Mouse (Mus musculus) kidney, postnatal 4 days (tissue): ENCODE results near the gene Frem1.

ENCODE experiments used
- DNase-seq, 2 experiments: peaks; one replicate each; pipeline ENCODE4 v3.0.0; 2021; ENCODE audit warnings: mixed read lengths in 2 of 2

Gene Frem1

GRCm38 (mm10) chr4:83051634-83052577, at the start of gene Frem1:
Gene Frem1, minus strand, starts transcription at chr4:83052339.
- DNase-seq = peak; percentile 83 to 90

DNA sequence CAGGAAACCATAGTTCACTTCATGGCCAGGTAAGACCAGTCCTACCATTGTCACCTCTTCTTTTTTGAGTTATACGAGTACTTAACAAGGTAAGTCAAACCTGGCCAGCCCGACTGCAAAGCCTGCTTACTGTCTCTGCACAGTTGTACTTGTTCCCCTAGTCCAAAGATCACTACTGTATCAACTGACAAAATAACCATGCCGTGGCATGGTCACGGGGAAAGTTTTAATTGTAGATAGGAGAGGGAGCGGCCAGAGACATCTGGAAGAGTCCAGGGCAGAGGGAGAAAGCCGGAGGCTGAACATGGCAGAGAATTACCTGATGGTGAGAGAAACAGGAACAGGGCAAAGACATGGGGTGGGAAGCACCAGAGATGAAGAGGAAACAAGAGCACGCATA, 46.9 kb upstream of the Frem1 start:
- no peak for DNase-seq

- DNase-seq = no peak
These were observed 41.8 kb upstream of the Frem1 start for GRCm38 (mm10) chr4:83093941-83094340.

- peak; percentile 30 to 32 for DNase-seq
These were observed 38.7 kb upstream of the Frem1 start for GRCm38 (mm10) chr4:83090691-83091448.

GRCm38 (mm10) chr4:83080364-83081174, 28.4 kb upstream of the Frem1 start:
- peak; percentile 45 to 68 for DNase-seq

DNA sequence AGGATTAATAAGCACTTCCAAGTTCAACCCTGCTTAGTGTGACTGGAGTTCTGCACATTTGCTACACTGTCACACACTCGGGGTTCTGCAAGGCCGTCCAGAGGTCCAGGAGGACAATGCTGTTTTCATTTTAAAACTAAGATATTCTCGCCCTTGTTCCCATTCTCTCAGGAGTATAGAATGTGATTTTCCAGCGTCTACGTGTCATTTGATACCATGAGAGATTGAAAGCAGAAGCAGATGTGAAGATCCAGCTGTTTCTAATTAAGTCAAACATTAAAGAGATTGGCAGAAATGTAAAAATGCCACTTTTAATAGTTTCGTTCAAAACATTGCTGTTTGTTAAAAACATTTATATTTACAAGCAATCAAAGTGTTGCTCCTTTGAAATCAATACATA, 12.1 kb upstream of the Frem1 start:
- DNase-seq = no peak

GRCm38 (mm10) chr4:83061564-83061963, 9.4 kb upstream of the Frem1 start:
- DNase-seq = no peak

DNA sequence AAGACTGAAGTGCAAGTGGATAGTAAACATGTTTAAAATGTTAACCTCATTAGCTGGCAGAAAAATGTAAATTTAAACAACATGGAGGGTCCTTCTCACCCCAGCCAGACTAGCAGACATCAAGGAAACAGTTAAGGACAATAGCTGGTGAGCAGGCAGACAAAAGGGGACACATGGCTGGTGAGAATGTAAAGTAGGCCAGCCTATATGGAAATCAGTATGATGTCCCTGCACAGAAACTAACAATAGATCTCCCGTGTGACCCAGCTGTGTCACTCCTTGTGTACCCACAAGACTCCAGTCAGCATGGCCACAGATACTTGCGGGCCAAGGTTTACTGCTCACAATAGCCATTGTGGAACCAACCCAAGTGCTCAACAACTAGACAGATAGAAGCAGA, 6.5 kb upstream of the Frem1 start:
- DNase-seq = no peak

GRCm38 (mm10) chr4:83058182-83058581, 6.0 kb upstream of the Frem1 start:
- no peak for DNase-seq

DNA sequence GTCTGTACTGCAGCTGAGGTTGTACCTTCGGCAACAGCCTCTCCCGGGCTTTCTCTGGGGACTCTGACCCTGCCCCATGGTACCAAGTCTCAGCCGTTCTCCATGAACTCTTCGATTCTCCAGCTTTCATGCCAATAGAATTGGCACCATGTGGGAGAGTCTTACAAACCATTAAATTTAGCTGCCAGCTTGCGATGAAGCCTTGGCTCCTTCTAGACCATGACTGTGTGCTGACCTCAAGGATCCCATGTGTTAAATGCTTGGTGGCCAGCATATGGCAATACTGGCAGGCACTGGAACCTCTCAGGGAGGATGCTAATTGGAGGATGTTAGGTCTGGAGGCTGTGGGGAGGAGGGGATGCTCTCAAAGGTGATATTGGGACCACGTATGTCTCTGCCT, 4.4 kb upstream of the Frem1 start:
- no peak for DNase-seq

DNA sequence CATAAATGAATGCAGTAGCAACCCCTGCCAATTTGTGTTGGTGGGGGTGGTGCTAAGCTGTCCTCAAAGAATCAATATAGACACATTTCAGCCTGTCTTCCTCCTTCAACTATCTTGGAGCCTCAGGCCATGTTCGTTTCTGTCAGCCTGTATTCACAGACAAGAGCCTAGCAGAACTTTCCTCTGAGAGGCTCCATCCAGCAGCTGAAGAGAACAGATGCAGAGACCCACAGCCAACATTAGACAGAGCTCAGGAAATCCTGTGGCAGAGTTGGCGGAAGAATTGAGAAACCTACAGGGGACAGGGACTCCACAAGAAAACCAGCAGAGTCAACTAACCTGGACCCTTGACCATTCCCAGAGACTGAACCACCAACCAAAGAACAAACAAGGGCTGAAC, 3.3 kb upstream of the Frem1 start:
- DNase-seq = no peak

DNA sequence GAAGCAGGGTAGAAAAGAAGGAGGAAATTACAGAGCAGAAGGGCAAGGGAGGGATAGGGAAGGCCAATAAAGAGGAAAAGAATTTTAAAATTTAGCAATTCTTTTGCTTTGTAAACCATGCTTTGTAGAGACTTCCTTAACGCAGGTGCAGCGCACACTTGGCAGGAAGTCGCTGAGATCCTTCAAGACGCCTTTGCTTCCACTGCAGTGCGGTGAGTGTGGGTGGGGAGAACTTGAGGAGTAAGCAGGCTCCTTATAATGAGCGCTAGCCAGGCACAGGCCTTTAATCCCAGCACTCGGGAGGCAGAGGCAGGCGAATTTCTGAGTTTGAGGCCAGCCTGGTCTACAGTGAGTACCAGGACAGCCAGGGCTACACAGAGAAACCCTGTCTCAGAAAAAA, 1.1 kb upstream of the Frem1 start:
- no peak for DNase-seq

- DNase-seq = no peak
These were observed 963 bp downstream of the Frem1 start for GRCm38 (mm10) chr4:83051176-83051575.

- DNase-seq = no peak
These were observed 1.9 kb downstream of the Frem1 start for GRCm38 (mm10) chr4:83050151-83050796.

GRCm38 (mm10) chr4:83049288-83049687, 2.9 kb downstream of the Frem1 start:
- no peak for DNase-seq

- no peak for DNase-seq
These were observed 3.6 kb downstream of the Frem1 start for GRCm38 (mm10) chr4:83048561-83048960.

GRCm38 (mm10) chr4:83046806-83047205, 5.3 kb downstream of the Frem1 start:
- DNase-seq = no peak

- no peak for DNase-seq
These were observed 6.1 kb downstream of the Frem1 start for GRCm38 (mm10) chr4:83046069-83046468.

GRCm38 (mm10) chr4:83045266-83045665, 6.9 kb downstream of the Frem1 start:
- DNase-seq = no peak

GRCm38 (mm10) chr4:83040780-83041179, 11.4 kb downstream of the Frem1 start:
- no peak for DNase-seq

DNA sequence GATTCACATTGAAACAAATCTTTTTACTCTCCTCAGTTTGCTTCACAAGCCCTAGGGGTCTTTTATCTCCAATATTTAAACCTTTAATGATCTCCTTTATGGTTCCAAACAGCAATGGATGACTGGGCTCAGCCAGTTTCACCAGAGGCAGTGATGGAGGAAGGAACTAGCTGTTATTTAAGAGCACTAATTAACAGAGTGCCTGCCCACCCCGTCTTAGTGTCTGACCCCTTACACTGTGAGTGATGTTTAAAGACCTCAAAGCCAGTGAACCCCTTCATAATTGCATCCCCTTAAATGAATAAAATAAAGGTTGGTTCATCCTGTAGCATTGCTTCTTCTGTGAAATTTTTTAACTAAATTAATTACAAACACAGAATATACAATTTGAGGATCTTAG, 19.4 kb downstream of the Frem1 start:
- no peak for DNase-seq

DNA sequence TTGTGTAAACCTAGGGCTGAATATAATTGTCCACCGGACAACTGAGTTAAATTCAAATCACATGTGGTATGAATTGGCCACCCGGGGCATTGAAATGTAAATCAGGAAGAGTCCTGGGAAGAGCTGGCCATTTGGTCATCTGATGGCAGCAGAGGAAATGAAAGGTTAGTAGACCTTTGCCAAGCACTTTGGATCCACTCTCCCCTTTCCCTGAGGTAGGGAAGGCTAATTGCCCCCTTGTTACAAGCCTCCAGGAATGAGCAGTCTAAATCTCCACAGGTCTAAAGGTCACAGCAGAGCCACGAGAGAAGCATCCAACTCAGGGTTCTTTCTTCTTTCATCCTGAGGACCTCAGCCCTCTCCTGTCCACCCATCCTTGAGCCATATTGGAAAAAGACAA, 20.5 kb downstream of the Frem1 start:
- no peak for DNase-seq

DNA sequence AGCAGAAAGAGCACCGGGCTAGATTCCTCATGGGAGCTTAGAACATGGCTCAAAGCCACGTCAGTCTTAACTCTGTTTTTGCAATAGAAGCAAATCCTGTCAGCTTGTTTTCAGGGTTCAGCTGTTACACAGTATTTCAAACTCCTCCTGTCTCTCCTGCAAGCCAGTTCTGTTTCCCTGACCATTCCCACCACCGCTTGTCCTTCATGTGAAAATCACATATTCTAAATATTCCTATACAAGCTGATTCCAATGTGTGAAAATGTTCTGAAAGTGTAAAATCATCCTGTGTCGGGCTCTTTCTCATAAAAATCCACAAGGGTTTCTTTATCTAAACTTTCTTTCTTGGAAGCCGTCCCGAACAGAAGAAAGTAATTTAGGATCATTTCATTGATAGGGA, 22.0 kb downstream of the Frem1 start:
- DNase-seq = no peak
